8 mouse cellular contexts compared by ENCODE assay signal in genomic region chr10:98485751-98486681, GRCm38 (mm10).
A peak's percentile ranks its signal among the peaks of the same experiment; 100 is the strongest.
DNase-seq lines count a peak whose midpoint lies in the region; ATAC-seq lines count a peak whose summit lies in the region.

No protein-coding gene starts in this region.

- WGBS in forebrain, embryonic 14.5 days: 83% methylated on average over 20 of the region's 20 CpGs
- 86% methylated on average over 20 of the region's 20 CpGs for WGBS in forebrain, embryonic 12.5 days

- no peaks in the 10 kb centered on the region for H3K9me3 ChIP-seq in forebrain, embryonic 14.5 days (replicated peaks; ENCODE audit: control insufficient read depth, low read length)
- H3K9me3 ChIP-seq in forebrain, embryonic 12.5 days: no peaks in the 10 kb centered on the region

- no peak overlapping the region; the same call in 1 of the 2 replicates for H3K27ac ChIP-seq in forebrain, embryonic 14.5 days (ENCODE audit: low read depth, low read length)
- H3K27ac ChIP-seq in forebrain, embryonic 12.5 days: no peak overlapping the region

- H3K4me2 ChIP-seq in forebrain, embryonic 14.5 days (ENCODE audit: low read length): no peak overlapping the region
- no peak overlapping the region for H3K4me2 ChIP-seq in forebrain, embryonic 12.5 days

- H3K4me3 ChIP-seq in forebrain, embryonic 14.5 days (ENCODE audit: low read depth, low read length): no peak overlapping the region
- no peak overlapping the region for H3K4me3 ChIP-seq in forebrain, embryonic 12.5 days (replicated peaks)

- peak; percentile 70; the same call in 1 of the 2 replicates for ATAC-seq in forebrain, embryonic 14.5 days
- ATAC-seq in forebrain, embryonic 12.5 days (ENCODE audit: low FRiP score): no peak
- ATAC-seq in activated CD4-positive, CD25-positive, alpha-beta regulatory T cell, adult 4 months: no peak

- no peaks in the 10 kb centered on the region for H3K36me3 ChIP-seq in forebrain, embryonic 14.5 days (ENCODE audit: control insufficient read depth, insufficient read depth, low read length)
- no peaks in the 10 kb centered on the region for H3K36me3 ChIP-seq in forebrain, embryonic 12.5 days (replicated peaks)

- peak; percentile 67 for DNase-seq in forebrain, embryonic 14.5 days (ENCODE audit: low spot score)
- DNase-seq in cerebellum, adult 11 months: peak; percentile 72
- DNase-seq in frontal cortex, postnatal 25 days (ENCODE audit: low spot score in 2 of 2): peak; percentile 22 to 33
- peak; percentile 66 to 90 for DNase-seq in left cerebral cortex, postnatal 25 days (ENCODE audit: low spot score in 2 of 2)
- DNase-seq in spleen, postnatal 4 days (ENCODE audit: low spot score in 2 of 2): no peak
- no peak for DNase-seq in adipocyte (ENCODE audit: low spot score)

- H3K4me1 ChIP-seq in forebrain, embryonic 14.5 days (ENCODE audit: control insufficient read depth, insufficient read depth, low read length): no peaks in the 10 kb centered on the region
- H3K4me1 ChIP-seq in forebrain, embryonic 12.5 days: no peaks in the 10 kb centered on the region

- intact Hi-C loops in left cerebral cortex, postnatal 25 days (cut with DNase I): loop anchor here (2.0 to 10.0 kb wide), 3 partner anchors 134 to 545 kb away; no protein-coding TSS in a partner anchor

- H3K27me3 ChIP-seq in forebrain, embryonic 14.5 days (replicated peaks; ENCODE audit: control insufficient read depth, insufficient read depth, low read length): no peaks in the 10 kb centered on the region
- H3K27me3 ChIP-seq in forebrain, embryonic 12.5 days: no peaks in the 10 kb centered on the region

- no peak overlapping the region for H3K9ac ChIP-seq in forebrain, embryonic 14.5 days (ENCODE audit: low read length)
- no peak overlapping the region for H3K9ac ChIP-seq in forebrain, embryonic 12.5 days

Comparison
In these comparisons a context has a peak if more than half of its experiments do, and no peak if none do; other contexts are left out.
1. DNase-seq: peak in forebrain, embryonic 14.5 days (single experiment), cerebellum, adult 11 months (single experiment), frontal cortex, postnatal 25 days (2 of 2) and left cerebral cortex, postnatal 25 days (2 of 2); none in spleen, postnatal 4 days (0 of 2) and adipocyte (single experiment).